Mouse (Mus musculus) spleen, adult 2 months (tissue): ENCODE results near the gene Adcy7.

Source experiments
- CTCF ChIP-seq: fragments of 200-500 bp; IDR thresholded peaks from 2 replicates; pipeline ENCODE4 v1.5.1; 2011; ENCODE audit warnings: mild to moderate bottlenecking, inconsistent platforms; ENCODE audit not compliant: insufficient read depth, insufficient read length, insufficient replicate concordance; ENCODE audit errors: extremely low read depth
- POLR2A ChIP-seq: fragments of 200-500 bp; IDR thresholded peaks from 2 replicates; pipeline ENCODE4 v1.6.1; 2011; ENCODE audit warnings: low read depth, low read length, inconsistent platforms

DNA sequence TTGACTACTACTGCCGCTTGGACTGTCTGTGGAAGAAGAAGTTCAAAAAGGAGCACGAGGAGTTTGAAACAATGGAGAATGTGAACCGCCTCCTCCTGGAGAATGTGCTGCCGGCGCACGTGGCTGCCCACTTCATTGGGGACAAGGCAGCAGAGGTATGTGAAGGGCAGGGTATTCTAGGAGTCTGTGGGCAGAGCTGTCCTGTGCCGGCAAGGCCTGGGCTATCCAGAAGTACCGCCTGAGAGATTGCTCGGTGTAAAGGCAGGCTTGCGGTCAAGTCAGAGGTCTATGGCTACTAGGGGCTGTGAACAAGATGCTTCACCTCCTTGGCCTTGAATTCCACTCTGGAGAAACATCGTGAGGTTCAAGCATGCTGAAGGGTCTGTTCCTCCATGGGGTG, 52.6 kb downstream of the Adcy7 start:
- TF ChIP-seq POLR2A (no peak), CTCF (no peak)
